Mouse (Mus musculus): ENCODE measurements around the gene Ctdspl. TPM values are rescaled to one million over a fixed set of nuclear protein-coding genes. Genes with fewer than 3 reads are reported as not detected.

Gene Ctdspl
- polyA plus RNA-seq, 1 experiment from 2014 or later: 4.9 TPM

DNA sequence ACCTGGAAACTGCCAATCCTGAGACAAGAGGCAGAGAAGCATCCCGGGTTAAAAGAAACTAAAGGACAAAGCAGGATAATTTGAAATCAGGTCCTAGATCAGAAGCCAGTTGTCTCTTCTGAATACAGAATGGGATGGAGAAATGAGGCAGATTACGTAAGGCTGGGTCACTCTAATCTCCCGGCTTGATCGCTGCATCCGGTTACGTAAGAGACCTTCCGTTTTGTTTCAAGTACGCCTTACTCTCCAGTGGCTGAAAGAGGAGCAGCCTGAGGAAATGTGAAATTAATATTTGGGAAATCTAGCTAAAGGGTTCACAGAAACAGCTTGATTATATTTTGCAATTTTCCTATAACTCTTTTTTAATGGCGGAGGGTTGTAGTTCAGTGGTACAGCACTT, 13.2 kb upstream of the Ctdspl start:
- Histone ChIP-seq H3K27me3 (ENCODE audit: control insufficient read depth, insufficient read depth, low read length) (no peaks in the 10 kb centered on the region; the same call in 1 of the 2 replicates), H3K4me3 (ENCODE audit: low read depth, low read length) (no peak overlapping the region), H3K9ac (ENCODE audit: low read length) (no peak overlapping the region), H3K4me1 (ENCODE audit: control insufficient read depth, insufficient read depth, low read length) (peaks cover 1% of the 10 kb centered on the region; the same call in 1 of the 2 replicates), H3K4me2 (no peak overlapping the region), H3K36me3 (ENCODE audit: control insufficient read depth, insufficient read depth, low read length) (no peaks in the 10 kb centered on the region), H3K27ac (ENCODE audit: low read depth, low read length) (no peak overlapping the region), H3K9me3 (ENCODE audit: control insufficient read depth, low read length) (no peaks in the 10 kb centered on the region)
- 96% methylated on average over 9 of the region's 9 CpGs for WGBS
- no peak for DNase-seq (ENCODE audit: low spot score, missing footprints)
- no peak for ATAC-seq (ENCODE audit: low FRiP score)

- Histone ChIP-seq H3K4me1 (ENCODE audit: control insufficient read depth, insufficient read depth, low read length) (no peaks in the 10 kb centered on the region), H3K27me3 (ENCODE audit: control insufficient read depth, insufficient read depth, low read length) (no peaks in the 10 kb centered on the region; the same call in 1 of the 2 replicates), H3K9me3 (ENCODE audit: control insufficient read depth, low read length) (no peaks in the 10 kb centered on the region), H3K4me3 (ENCODE audit: low read depth, low read length) (no peak overlapping the region), H3K4me2 (no peak overlapping the region), H3K27ac (ENCODE audit: low read depth, low read length) (no peak overlapping the region), H3K36me3 (ENCODE audit: control insufficient read depth, insufficient read depth, low read length) (no peaks in the 10 kb centered on the region), H3K9ac (ENCODE audit: low read length) (no peak overlapping the region)
- ATAC-seq (ENCODE audit: low FRiP score): no peak
- no peak for DNase-seq (ENCODE audit: low spot score, missing footprints)
- whole genome bisulfite sequencing: 91% methylated on average over 3 of the region's 3 CpGs
Measured at GRCm38 (mm10) chr9:118913613-118914012, 12.6 kb upstream of the Ctdspl start.

GRCm38 (mm10) chr9:118914589-118914988, 11.7 kb upstream of the Ctdspl start:
- 51% methylated on average over 8 of the region's 8 CpGs for WGBS
- Histone ChIP-seq H3K9ac (ENCODE audit: low read length) (no peak overlapping the region), H3K27me3 (ENCODE audit: control insufficient read depth, insufficient read depth, low read length) (no peaks in the 10 kb centered on the region; the same call in 1 of the 2 replicates), H3K27ac (ENCODE audit: low read depth, low read length) (no peak overlapping the region), H3K4me2 (no peak overlapping the region), H3K4me3 (ENCODE audit: low read depth, low read length) (no peak overlapping the region), H3K36me3 (ENCODE audit: control insufficient read depth, insufficient read depth, low read length) (no peaks in the 10 kb centered on the region), H3K9me3 (ENCODE audit: control insufficient read depth, low read length) (no peaks in the 10 kb centered on the region), H3K4me1 (ENCODE audit: control insufficient read depth, insufficient read depth, low read length) (no peaks in the 10 kb centered on the region)
- ATAC-seq (ENCODE audit: low FRiP score) (no peak), DNase-seq (ENCODE audit: low spot score, missing footprints) (no peak)

DNA sequence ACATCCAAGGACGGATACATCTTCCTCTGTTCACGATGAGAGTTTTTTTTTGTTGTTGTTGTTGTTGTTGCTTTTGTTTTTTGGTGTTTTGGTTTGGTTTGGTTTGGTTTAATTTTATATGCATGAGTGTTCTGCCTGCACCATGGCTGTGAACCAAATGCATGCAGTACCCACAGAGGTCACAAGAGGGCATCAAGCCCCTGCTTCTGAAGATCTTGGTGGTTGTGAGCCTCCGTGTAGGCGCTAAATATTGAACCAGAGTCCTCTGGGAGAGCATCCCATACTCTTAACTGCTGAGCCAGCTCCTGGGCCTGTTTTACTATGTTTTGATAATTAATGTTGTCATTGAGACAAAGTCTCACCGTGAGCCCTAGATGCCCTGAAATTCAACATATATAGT, 11.0 kb upstream of the Ctdspl start:
- ATAC-seq (ENCODE audit: low FRiP score) (no peak), DNase-seq (ENCODE audit: low spot score, missing footprints) (peak; percentile 94)
- H3K9me3 ChIP-seq (ENCODE audit: control insufficient read depth, low read length): no peaks in the 10 kb centered on the region
- WGBS: 59% methylated on average over 5 of the region's 5 CpGs
- no peak overlapping the region for H3K4me2 ChIP-seq
- H3K27me3 ChIP-seq (ENCODE audit: control insufficient read depth, insufficient read depth, low read length): no peaks in the 10 kb centered on the region; the same call in 1 of the 2 replicates
- no peak overlapping the region for H3K27ac ChIP-seq (ENCODE audit: low read depth, low read length)
- no peak overlapping the region for H3K4me3 ChIP-seq (ENCODE audit: low read depth, low read length)
- no peaks in the 10 kb centered on the region for H3K36me3 ChIP-seq (ENCODE audit: control insufficient read depth, insufficient read depth, low read length)
- H3K9ac ChIP-seq (ENCODE audit: low read length): no peak overlapping the region
- H3K4me1 ChIP-seq (ENCODE audit: control insufficient read depth, insufficient read depth, low read length): no peaks in the 10 kb centered on the region

- no peak overlapping the region for H3K9ac ChIP-seq (ENCODE audit: low read length)
- H3K4me1 ChIP-seq (ENCODE audit: control insufficient read depth, insufficient read depth, low read length): peaks cover 1% of the 10 kb centered on the region; the same call in 1 of the 2 replicates
- ATAC-seq (ENCODE audit: low FRiP score): no peak
- H3K27me3 ChIP-seq (ENCODE audit: control insufficient read depth, insufficient read depth, low read length): no peaks in the 10 kb centered on the region; the same call in 1 of the 2 replicates
- DNase-seq (ENCODE audit: low spot score, missing footprints): no peak
- WGBS: 81% methylated on average over 16 of the region's 16 CpGs
- no peaks in the 10 kb centered on the region for H3K9me3 ChIP-seq (ENCODE audit: control insufficient read depth, low read length)
- H3K4me3 ChIP-seq (ENCODE audit: low read depth, low read length): no peak overlapping the region
- no peaks in the 10 kb centered on the region for H3K36me3 ChIP-seq (ENCODE audit: control insufficient read depth, insufficient read depth, low read length)
- H3K27ac ChIP-seq (ENCODE audit: low read depth, low read length): no peak overlapping the region
- H3K4me2 ChIP-seq: no peak overlapping the region
Measured at GRCm38 (mm10) chr9:118919672-118920186, 6.5 kb upstream of the Ctdspl start.

DNA sequence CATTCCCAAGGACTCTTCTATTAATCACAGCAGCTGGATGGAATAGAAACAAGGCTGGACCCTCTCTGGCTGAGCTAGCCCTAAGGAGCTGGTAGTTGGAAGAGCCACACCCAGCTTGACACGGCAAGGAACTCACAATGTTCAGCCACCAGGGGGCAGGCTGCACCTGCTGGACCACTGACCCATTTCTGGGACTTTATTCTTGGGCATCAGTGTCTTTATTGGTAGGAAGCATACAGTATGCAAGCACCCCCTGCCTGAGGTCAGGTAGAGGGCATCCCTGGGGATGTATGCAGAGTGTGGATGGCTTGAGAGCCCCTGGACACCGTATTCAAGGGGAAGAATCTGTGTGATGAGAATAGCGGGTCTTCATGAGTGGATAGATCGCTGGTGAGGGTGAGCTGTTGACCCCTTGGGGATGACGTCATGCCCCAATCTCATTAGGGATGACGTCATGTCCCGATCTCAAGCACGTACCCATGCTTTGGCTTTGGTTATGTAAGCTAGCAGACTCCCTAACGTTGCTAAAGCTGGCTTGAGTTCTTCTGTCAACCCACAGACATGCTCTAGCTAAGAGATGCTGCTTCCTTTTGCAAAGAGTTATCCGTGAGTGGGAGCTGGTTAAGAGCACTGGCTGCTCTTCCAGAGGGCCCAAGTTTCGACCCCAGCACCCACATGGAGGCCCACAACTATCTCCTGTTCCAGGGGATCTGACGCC, 5.3 kb upstream of the Ctdspl start:
- Histone ChIP-seq H3K9me3 (ENCODE audit: control insufficient read depth, low read length) (no peaks in the 10 kb centered on the region), H3K4me1 (ENCODE audit: control insufficient read depth, insufficient read depth, low read length) (peaks cover 9% of the 10 kb centered on the region; the same call in 1 of the 2 replicates), H3K4me3 (ENCODE audit: low read depth, low read length) (no peak overlapping the region), H3K4me2 (no peak overlapping the region), H3K36me3 (ENCODE audit: control insufficient read depth, insufficient read depth, low read length) (no peaks in the 10 kb centered on the region), H3K27me3 (ENCODE audit: control insufficient read depth, insufficient read depth, low read length) (no peaks in the 10 kb centered on the region; the same call in 1 of the 2 replicates), H3K9ac (ENCODE audit: low read length) (no peak overlapping the region), H3K27ac (ENCODE audit: low read depth, low read length) (no peak overlapping the region)
- ATAC-seq (ENCODE audit: low FRiP score): 0 out of 2 replicates have a peak, but pooled peaks have one; percentile 15
- DNase-seq (ENCODE audit: low spot score, missing footprints): peak; percentile 98
- WGBS: 56% methylated on average over 12 of the region's 12 CpGs

- Histone ChIP-seq H3K4me3 (ENCODE audit: low read depth, low read length) (no peak overlapping the region), H3K36me3 (ENCODE audit: control insufficient read depth, insufficient read depth, low read length) (no peaks in the 10 kb centered on the region), H3K4me2 (no peak overlapping the region), H3K9ac (ENCODE audit: low read length) (no peak overlapping the region), H3K9me3 (ENCODE audit: control insufficient read depth, low read length) (no peaks in the 10 kb centered on the region), H3K27me3 (ENCODE audit: control insufficient read depth, insufficient read depth, low read length) (no peaks in the 10 kb centered on the region; the same call in 1 of the 2 replicates), H3K4me1 (ENCODE audit: control insufficient read depth, insufficient read depth, low read length) (peaks cover 12% of the 10 kb centered on the region; the same call in 1 of the 2 replicates), H3K27ac (ENCODE audit: low read depth, low read length) (no peak overlapping the region)
- WGBS: 77% methylated on average over 3 of the region's 3 CpGs
- ATAC-seq (ENCODE audit: low FRiP score) (no peak), DNase-seq (ENCODE audit: low spot score, missing footprints) (no peak)
Measured at GRCm38 (mm10) chr9:118921926-118922325, 4.3 kb upstream of the Ctdspl start.

GRCm38 (mm10) chr9:118924554-118925085, 1.6 kb upstream of the Ctdspl start:
- H3K9ac ChIP-seq (ENCODE audit: low read length): peak overlapping the region; percentile 61
- no peak overlapping the region for H3K27ac ChIP-seq (ENCODE audit: low read depth, low read length)
- ATAC-seq (ENCODE audit: low FRiP score) (no peak), DNase-seq (ENCODE audit: low spot score, missing footprints) (peak; percentile 90)
- no peaks in the 10 kb centered on the region; the same call in 1 of the 2 replicates for H3K27me3 ChIP-seq (ENCODE audit: control insufficient read depth, insufficient read depth, low read length)
- H3K4me2 ChIP-seq: peak overlapping the region; percentile 97
- 11% methylated on average over 16 of the region's 16 CpGs for WGBS
- no peaks in the 10 kb centered on the region for H3K9me3 ChIP-seq (ENCODE audit: control insufficient read depth, low read length)
- H3K36me3 ChIP-seq (ENCODE audit: control insufficient read depth, insufficient read depth, low read length): no peaks in the 10 kb centered on the region
- peak overlapping the region; percentile 63 for H3K4me3 ChIP-seq (ENCODE audit: low read depth, low read length)
- peaks cover 17% of the 10 kb centered on the region; the same call in 1 of the 2 replicates for H3K4me1 ChIP-seq (ENCODE audit: control insufficient read depth, insufficient read depth, low read length)

Measured in midbrain, embryonic 11.5 days (tissue).